Mouse (Mus musculus) lung, embryonic 14.5 days (tissue): ENCODE data around the gene Alkbh8. TPM values are rescaled to one million over a fixed set of nuclear protein-coding genes. Genes with fewer than 3 reads are reported as not detected.
A peak's percentile ranks its signal among the peaks of the same experiment; 100 is the strongest.
"Not testable (repeated sequence)": the region's sequence is repeated elsewhere in the genome, so short reads cannot be mapped to it uniquely, and the experiment has no call there.

ENCODE experiments used
- ATAC-seq: fragments of 200-750 bp; cut with Nextera tagmentation; 2 replicates; pipeline ENCODE4 v1.8.0; 2017; ENCODE audit warnings: mild to moderate bottlenecking, moderate TSS enrichment, moderate library complexity; ENCODE audit not compliant: insufficient read depth
- DNase-seq: peaks from one replicate; pipeline ENCODE4 v3.0.0-alpha.2; 2015
- H3K27ac ChIP-seq: fragments of 300-500 bp; sonication (generic); 2 replicates; pipeline ENCODE4 v1.5.1; 2014; ENCODE audit warnings: low read depth, mild to moderate bottlenecking, moderate library complexity
- H3K27me3 ChIP-seq: fragments of 300-500 bp; sonication (generic); 2 replicates; pipeline ENCODE4 v1.6.1; 2014; ENCODE audit warnings: low read length, control low read depth; ENCODE audit not compliant: insufficient read depth
- H3K36me3 ChIP-seq: fragments of 300-500 bp; sonication (generic); 2 replicates; pipeline ENCODE4 v1.6.1; 2014; ENCODE audit warnings: control low read depth; ENCODE audit not compliant: insufficient read depth
- H3K4me1 ChIP-seq: fragments of 300-500 bp; sonication (generic); 2 replicates; pipeline ENCODE4 v1.6.1; 2014; ENCODE audit warnings: antibody characterized with exemption, control low read depth; ENCODE audit not compliant: insufficient read depth
- H3K4me2 ChIP-seq: fragments of 300-500 bp; sonication (generic); 2 replicates; pipeline ENCODE4 v1.6.1; 2014; ENCODE audit warnings: mild to moderate bottlenecking
- H3K4me3 ChIP-seq: fragments of 300-500 bp; sonication (generic); 2 replicates; pipeline ENCODE4 v1.5.1; 2014; ENCODE audit warnings: low read depth, low read length
- H3K9ac ChIP-seq: fragments of 300-500 bp; sonication (generic); 2 replicates; pipeline ENCODE4 v1.6.1; 2014
- H3K9me3 ChIP-seq: fragments of 300-500 bp; sonication (generic); 2 replicates; pipeline ENCODE4 v1.6.1; 2016; ENCODE audit warnings: low read depth, low read length, control low read depth
- CTCF ChIP-seq: IDR thresholded peaks from 2 replicates; pipeline ENCODE4 v1.5.1; 2016; ENCODE audit warnings: antibody characterized with exemption, low read depth
- WGBS: fragments of 180-500 bp; shearing (Covaris S2); extraction: QIAGEN DNeasy Blood & Tissue Kit; methylation state at CpG from one replicate; pipeline ENCODE4 v1.1.7; 2014; 5-methylcytosine and 5-hydroxymethylcytosine counted together
- polyA plus RNA-seq: library from polyadenylated mRNA; unstranded; fragments of >200 nt; fragmentation: Nextera tagmentation; extraction: Ambion mirVana; gene quantifications from 2 replicates; pipeline ENCODE4 v1.2.1, GENCODE M21; 2014

Gene Alkbh8
- 26.9 and 28.1 TPM in 2 replicates for polyA plus RNA-seq

GRCm38 (mm10) chr9:3334962-3335767 is at the start of gene Alkbh8:
Gene Alkbh8 (plus strand): TSS chr9:3335140.
- Histone ChIP-seq H3K36me3 (peaks cover 12% of the 10 kb centered on the region; the same call in 1 of the 2 replicates), H3K4me1 (no peaks in the 10 kb centered on the region), H3K9me3 (no peaks in the 10 kb centered on the region), H3K27me3 (no peaks in the 10 kb centered on the region), H3K27ac (peak within 1 kb of the TSS; percentile 73), H3K4me2 (peak within 1 kb of the TSS; percentile 64), H3K9ac (peak within 1 kb of the TSS; percentile 84), H3K4me3 (peak within 1 kb of the TSS; percentile 53)
- TF ChIP-seq CTCF: peak; percentile 49
- ATAC-seq (peak; percentile 98), DNase-seq (peak; percentile 91)
- WGBS: 4% methylated on average over 20 of the region's 20 CpGs

GRCm38 (mm10) chr9:3309292-3309836 is 25.6 kb upstream of the Alkbh8 start:
- H3K4me2 ChIP-seq: no peak overlapping the region
- H3K27me3 ChIP-seq: no peaks in the 10 kb centered on the region
- no peaks in the 10 kb centered on the region for H3K9me3 ChIP-seq
- ATAC-seq: no peak
- no peaks in the 10 kb centered on the region for H3K36me3 ChIP-seq
- no peak overlapping the region for H3K4me3 ChIP-seq
- no peaks in the 10 kb centered on the region for H3K4me1 ChIP-seq
- no peak overlapping the region for H3K9ac ChIP-seq
- H3K27ac ChIP-seq: no peak overlapping the region
- no peak for DNase-seq
- no peak for TF ChIP-seq CTCF

- Histone ChIP-seq H3K27me3 (no peaks in the 10 kb centered on the region), H3K9ac (no peak overlapping the region), H3K36me3 (no peaks in the 10 kb centered on the region), H3K27ac (no peak overlapping the region), H3K4me1 (no peaks in the 10 kb centered on the region), H3K4me3 (no peak overlapping the region), H3K4me2 (no peak overlapping the region), H3K9me3 (no peaks in the 10 kb centered on the region)
- no peak for TF ChIP-seq CTCF
- WGBS: 77% methylated on average over 2 of the region's 2 CpGs
- no peak for DNase-seq
- ATAC-seq: no peak
These were observed 24.9 kb upstream of the Alkbh8 start for GRCm38 (mm10) chr9:3310016-3310415.

GRCm38 (mm10) chr9:3327342-3328053 is 7.4 kb upstream of the Alkbh8 start:
- not testable (repeated sequence) for H3K27ac ChIP-seq, H3K36me3 ChIP-seq, H3K9ac ChIP-seq, ATAC-seq, H3K4me1 ChIP-seq, H3K4me2 ChIP-seq, H3K4me3 ChIP-seq, H3K27me3 ChIP-seq, DNase-seq, H3K9me3 ChIP-seq
- 22% methylated on average over 9 of the region's 9 CpGs for WGBS

GRCm38 (mm10) chr9:3328054-3328595 is 6.8 kb upstream of the Alkbh8 start:
- Histone ChIP-seq H3K9me3 (no peaks in the 10 kb centered on the region), H3K9ac (no peak overlapping the region), H3K4me1 (no peaks in the 10 kb centered on the region), H3K27ac (no peak overlapping the region), H3K27me3 (no peaks in the 10 kb centered on the region), H3K36me3 (no peaks in the 10 kb centered on the region), H3K4me2 (no peak overlapping the region), H3K4me3 (no peak overlapping the region)
- DNase-seq: no peak
- WGBS: 23% methylated on average over 3 of the region's 3 CpGs
- ATAC-seq: no peak
- TF ChIP-seq CTCF: no peak

- ATAC-seq (no peak), DNase-seq (no peak)
- H3K4me2 ChIP-seq: no peak overlapping the region
- no peak overlapping the region for H3K4me3 ChIP-seq
- no peaks in the 10 kb centered on the region for H3K9me3 ChIP-seq
- no peaks in the 10 kb centered on the region for H3K4me1 ChIP-seq
- H3K36me3 ChIP-seq: no peaks in the 10 kb centered on the region
- no peak overlapping the region for H3K9ac ChIP-seq
- H3K27ac ChIP-seq: no peak overlapping the region
- no peak for TF ChIP-seq CTCF
- H3K27me3 ChIP-seq: no peaks in the 10 kb centered on the region
These were observed 4.6 kb upstream of the Alkbh8 start for GRCm38 (mm10) chr9:3330319-3330718.
